Mouse (Mus musculus): ENCODE data around the gene Ssbp2.
A peak's percentile ranks its signal among the peaks of the same experiment; 100 is the strongest.

The Ssbp2 gene

GRCm38 (mm10) chr13:91461711-91462351 lies 1.7 kb downstream of the Ssbp2 start:
- peak; percentile 19 for DNase-seq

GRCm38 (mm10) chr13:91462395-91462794 lies 2.3 kb downstream of the Ssbp2 start:
- no peak for DNase-seq

GRCm38 (mm10) chr13:91462893-91463481 lies 2.9 kb downstream of the Ssbp2 start:
- DNase-seq = peak in 1 of 2 experiments; percentile 23

GRCm38 (mm10) chr13:91465002-91465715 lies 5.1 kb downstream of the Ssbp2 start:
- DNase-seq = peak; percentile 23 to 49

- DNase-seq = no peak
Observed at GRCm38 (mm10) chr13:91471566-91471965, 11.5 kb downstream of the Ssbp2 start.

- DNase-seq = no peak
Observed at GRCm38 (mm10) chr13:91471980-91472379, 11.9 kb downstream of the Ssbp2 start.

- DNase-seq = no peak
Observed at GRCm38 (mm10) chr13:91473527-91473926, 13.4 kb downstream of the Ssbp2 start.

GRCm38 (mm10) chr13:91474027-91474426 lies 13.9 kb downstream of the Ssbp2 start:
- DNase-seq = no peak

GRCm38 (mm10) chr13:91475888-91476287 lies 15.8 kb downstream of the Ssbp2 start:
- no peak for DNase-seq

- DNase-seq = no peak
Observed at GRCm38 (mm10) chr13:91476596-91477100, 16.6 kb downstream of the Ssbp2 start.

GRCm38 (mm10) chr13:91478011-91478410 lies 17.9 kb downstream of the Ssbp2 start:
- peak; percentile 53 to 67 for DNase-seq

- no peak for DNase-seq
Observed at GRCm38 (mm10) chr13:91484303-91484702, 24.2 kb downstream of the Ssbp2 start.

- DNase-seq = no peak
Observed at GRCm38 (mm10) chr13:91492133-91492532, 32.0 kb downstream of the Ssbp2 start.

GRCm38 (mm10) chr13:91497055-91497454 lies 37.0 kb downstream of the Ssbp2 start:
- no peak for DNase-seq

GRCm38 (mm10) chr13:91501735-91502134 lies 41.7 kb downstream of the Ssbp2 start:
- DNase-seq = no peak

GRCm38 (mm10) chr13:91502642-91503373 lies 42.7 kb downstream of the Ssbp2 start:
- no peak for DNase-seq

- DNase-seq = no peak
Observed at GRCm38 (mm10) chr13:91508991-91509390, 48.9 kb downstream of the Ssbp2 start.

- DNase-seq = no peak
Observed at GRCm38 (mm10) chr13:91509467-91509866, 49.4 kb downstream of the Ssbp2 start.

- no peak for DNase-seq
Observed at GRCm38 (mm10) chr13:91514979-91515378, 54.9 kb downstream of the Ssbp2 start.

GRCm38 (mm10) chr13:91520073-91520750 lies 60.1 kb downstream of the Ssbp2 start:
- DNase-seq = no peak

- DNase-seq = no peak
Observed at GRCm38 (mm10) chr13:91520968-91521367, 60.9 kb downstream of the Ssbp2 start.

- peak; percentile 27 to 33 for DNase-seq
Observed at GRCm38 (mm10) chr13:91526058-91526457, 66.0 kb downstream of the Ssbp2 start.
